Mouse (Mus musculus) kidney, adult 2 months (tissue): Measurements from ENCODE around the gene Trappc3.

Source experiments
- CTCF ChIP-seq: fragments of 200-500 bp; conservative IDR thresholded peaks from 2 replicates; pipeline ENCODE4 v1.5.1; 2011; ENCODE audit warnings: low read depth, mild to moderate bottlenecking, control low read depth, low read length, moderate library complexity, mixed read lengths; ENCODE audit not compliant: insufficient read depth, insufficient read length
- POLR2A ChIP-seq: fragments of 200-500 bp; IDR thresholded peaks from one replicate; pipeline ENCODE4 v1.6.1; 2011; ENCODE audit warnings: low read depth, low read length, control low read depth

DNA sequence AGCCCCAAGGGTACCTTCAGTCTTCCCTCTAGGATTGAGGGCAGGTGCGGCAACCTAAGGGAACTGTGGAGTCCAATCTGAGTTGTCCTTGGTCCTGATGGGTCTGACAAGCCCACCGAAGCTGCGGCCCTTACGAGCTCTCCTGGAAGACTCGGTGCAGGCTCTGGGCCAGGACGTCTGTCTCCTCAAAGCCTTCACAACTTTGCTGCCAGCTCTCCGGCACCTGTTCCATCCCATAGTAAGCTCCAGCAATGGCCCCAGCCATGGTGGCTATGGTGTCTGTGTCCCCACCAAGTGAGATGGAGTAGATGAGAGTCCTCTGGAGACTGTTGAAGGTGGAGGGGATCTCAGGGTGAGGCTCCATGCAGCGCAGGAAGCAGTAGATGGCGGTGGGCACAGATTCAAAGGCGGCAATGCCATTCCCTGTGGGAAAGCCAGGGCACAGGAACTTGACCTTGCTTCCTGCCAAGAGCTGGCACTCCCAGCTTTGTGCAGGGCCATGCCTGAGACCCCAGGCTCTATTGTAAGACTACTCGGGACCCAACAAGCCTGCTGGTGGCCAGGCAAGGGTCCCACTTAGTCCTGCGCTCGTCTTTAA is 54.4 kb downstream of the Trappc3 start:
- no peak for TF ChIP-seq CTCF
- no peak for TF ChIP-seq POLR2A
